Mouse (Mus musculus): ENCODE measurements around the gene Creb3l4.

- TF ChIP-seq CTCF (IDR thresholded peaks at IDR 0.05; ENCODE audit: insufficient read depth, low read length) (no peak), POLR2A (IDR thresholded peaks at IDR 0.05; ENCODE audit: borderline replicate concordance, extremely low read depth, low read depth, low read length) (peak; percentile 100)
Observed at GRCm38 (mm10) chr3:90213377-90213866, 29.9 kb downstream of the Creb3l4 start, which contains the start of the genes Rps27 and Rab13.

All from lung, adult 2 months (tissue).